Mouse (Mus musculus) testis, adult 2 months (tissue): ENCODE data around the gene Vmn2r106.

Experiments used
- CTCF ChIP-seq: fragments of 200-500 bp; IDR thresholded peaks from 2 replicates; pipeline ENCODE4 v1.5.1; 2012; ENCODE audit warnings: low read depth, mild to moderate bottlenecking, inconsistent platforms, low read length, moderate library complexity; ENCODE audit not compliant: control insufficient read depth, insufficient read depth, insufficient replicate concordance
- POLR2A ChIP-seq: fragments of 200-500 bp; IDR thresholded peaks from 2 replicates; pipeline ENCODE4 v1.6.1; 2012; ENCODE audit warnings: low read depth, mild to moderate bottlenecking, inconsistent platforms, low read length, moderate library complexity; ENCODE audit not compliant: control insufficient read depth

DNA sequence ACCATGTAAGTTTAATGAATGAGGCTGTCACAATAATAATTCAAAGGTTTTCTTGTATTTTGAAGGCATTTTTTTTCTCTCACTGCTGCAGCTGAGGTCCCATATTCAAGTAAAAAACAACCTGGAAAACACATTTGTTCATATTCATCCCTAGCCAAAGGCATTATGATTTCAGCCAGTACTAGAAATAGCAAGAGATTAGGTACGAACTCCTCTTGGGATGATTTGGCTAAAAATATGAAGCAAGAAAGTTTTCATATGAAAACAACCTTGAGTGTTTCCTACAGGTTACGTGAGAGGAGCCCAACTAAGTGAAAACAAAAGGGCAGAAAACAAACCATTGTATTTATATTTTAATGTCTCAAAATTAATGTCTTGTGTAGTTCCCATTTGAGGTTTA is 50.4 kb downstream of the Vmn2r106 start, which contains the start of gene Vmn2r105:
- no peak for TF ChIP-seq CTCF
- TF ChIP-seq POLR2A, result no peak
